Mouse (Mus musculus) embryonic stem cell, embryonic (primary cell): ENCODE measurements around the gene Spcs3.

Experiments
- CTCF ChIA-PET, 4 experiments: fragments of 300-600 bp in 2 of 4; fragments of 350-600 bp in 2 of 4; sonication (Branson Sonifier 250); formaldehyde crosslinking; loops; one replicate each; lab custom pipeline; 2022; ENCODE audit warnings: inconsistent platforms in 2 of 4; lab: Charles Lee
- POLR2A ChIA-PET, 4 experiments: fragments of 300-600 bp in 2 of 4; fragments of 350-600 bp in 2 of 4; sonication (Branson Sonifier 250); formaldehyde crosslinking; loops; one replicate each; lab custom pipeline; 2022; ENCODE audit warnings: antibody characterized with exemption in 4 of 4, inconsistent platforms in 1 of 4; lab: Charles Lee

Gene Spcs3

GRCm38 (mm10) chr8:54529382-54530296 lies at the start of gene Spcs3, which contains the start of gene Asb5:
Spcs3 (minus strand) TSS chr8:54529998.
Asb5 (plus strand) TSS chr8:54529580.
- CTCF ChIA-PET: no interaction called here
- POLR2A ChIA-PET: no interaction called here

- CTCF ChIA-PET: interaction anchor here in 1 of 4 experiments (0.5 kb wide), 1 partner anchor 63 kb away, joined by 6 read pairs; no protein-coding TSS in a partner anchor
- POLR2A ChIA-PET: no interaction called here
These were observed 41.1 kb upstream of the Spcs3 start for GRCm38 (mm10) chr8:54570618-54571609.

- CTCF ChIA-PET: no interaction called here
These were observed 37.4 kb upstream of the Spcs3 start for GRCm38 (mm10) chr8:54567168-54567567.

GRCm38 (mm10) chr8:54565603-54566260 lies 35.9 kb upstream of the Spcs3 start:
- ChIA-PET POLR2A (interaction anchor here in 1 of 4 experiments (1.2 kb wide), 1 partner anchor 17 kb away, joined by 3 read pairs; no protein-coding TSS in a partner anchor), CTCF (interaction anchor here in 1 of 4 experiments (0.5 kb wide), 1 partner anchor 1309 kb away, joined by 4 read pairs; no protein-coding TSS in a partner anchor)

More at GRCm38 (mm10) chr8:54567168-54567567, 37.4 kb upstream of the Spcs3 start:
- POLR2A ChIA-PET: no interaction called here

GRCm38 (mm10) chr8:54565181-54565580 lies 35.4 kb upstream of the Spcs3 start:
- ChIA-PET POLR2A (interaction anchor here in 1 of 4 experiments (1.2 kb wide), 1 partner anchor 16 kb away, joined by 3 read pairs; no protein-coding TSS in a partner anchor), CTCF (interaction anchor here in 1 of 4 experiments (0.5 kb wide), 1 partner anchor 1309 kb away, joined by 4 read pairs; no protein-coding TSS in a partner anchor)

- POLR2A ChIA-PET: no interaction called here
- CTCF ChIA-PET: no interaction called here
These were observed 32.3 kb upstream of the Spcs3 start for GRCm38 (mm10) chr8:54562137-54562536.

- CTCF ChIA-PET: no interaction called here
- POLR2A ChIA-PET: no interaction called here
These were observed 25.1 kb upstream of the Spcs3 start for GRCm38 (mm10) chr8:54554921-54555320.

GRCm38 (mm10) chr8:54550026-54550574 lies 20.3 kb upstream of the Spcs3 start:
- CTCF ChIA-PET: no interaction called here
- POLR2A ChIA-PET: no interaction called here

- ChIA-PET POLR2A (interaction anchor here in 1 of 4 experiments (0.8 kb wide), 1 partner anchor 17 kb away, joined by 3 read pairs; no protein-coding TSS in a partner anchor), CTCF (no interaction called here)
These were observed 18.6 kb upstream of the Spcs3 start for GRCm38 (mm10) chr8:54548383-54548782.

- ChIA-PET POLR2A (no interaction called here), CTCF (no interaction called here)
These were observed 11.5 kb upstream of the Spcs3 start for GRCm38 (mm10) chr8:54541331-54541730.

GRCm38 (mm10) chr8:54537285-54537684 lies 7.5 kb upstream of the Spcs3 start:
- ChIA-PET CTCF (interaction anchor here in 3 of 4 experiments (0.6 to 1.1 kb wide), 5 partner anchors 9 to 263 kb away, joined by 3 to 8 read pairs (median 3); no protein-coding TSS in a partner anchor), POLR2A (no interaction called here)

GRCm38 (mm10) chr8:54535172-54535571 lies 5.4 kb upstream of the Spcs3 start:
- ChIA-PET CTCF (interaction anchor here in 1 of 4 experiments (0.6 kb wide), 1 partner anchor 208 kb away, joined by 3 read pairs; no protein-coding TSS in a partner anchor), POLR2A (no interaction called here)

- CTCF ChIA-PET: no interaction called here
- POLR2A ChIA-PET: interaction anchor here in 1 of 4 experiments (1.6 kb wide), 1 partner anchor 10 kb away, joined by 4 read pairs; no protein-coding TSS in a partner anchor
These were observed 1.2 kb downstream of the Spcs3 start for GRCm38 (mm10) chr8:54528571-54528970.

- ChIA-PET CTCF (interaction anchor here in 1 of 4 experiments (1.1 kb wide), 1 partner anchor 19 kb away, joined by 3 read pairs; no protein-coding TSS in a partner anchor), POLR2A (interaction anchor here in 1 of 4 experiments (0.6 kb wide), 1 partner anchor 140 kb away, joined by 3 read pairs; no protein-coding TSS in a partner anchor)
These were observed 3.1 kb downstream of the Spcs3 start for GRCm38 (mm10) chr8:54526700-54527099.

- ChIA-PET CTCF (interaction anchor here in 1 of 4 experiments (0.6 kb wide), 1 partner anchor 135 kb away, joined by 6 read pairs; no protein-coding TSS in a partner anchor), POLR2A (interaction anchor here in 1 of 4 experiments (0.6 kb wide), 1 partner anchor 16 kb away, joined by 3 read pairs; no protein-coding TSS in a partner anchor)
These were observed 4.2 kb downstream of the Spcs3 start for GRCm38 (mm10) chr8:54525606-54526005.

- POLR2A ChIA-PET: interaction anchor here in 1 of 4 experiments (1.3 kb wide), 1 partner anchor 9 kb away, joined by 3 read pairs; no protein-coding TSS in a partner anchor
- CTCF ChIA-PET: interaction anchor here in 1 of 4 experiments (1.4 kb wide), 1 partner anchor 27 kb away, joined by 3 read pairs; no protein-coding TSS in a partner anchor
These were observed 9.3 kb downstream of the Spcs3 start for GRCm38 (mm10) chr8:54520516-54520915.
